Mouse (Mus musculus) MEL (cell line): ENCODE measurements around the gene Lrrc59.

ENCODE experiments used
- EP300 ChIP-seq, 2 experiments: IDR thresholded peaks; 2 replicates each; pipeline ENCODE4 v1.6.1; 2011; ENCODE audit warnings: improper control_type of control experiment in 2 of 2, low read length in 2 of 2, low read depth in 1 of 2, mild to moderate bottlenecking in 1 of 2
- ETS1 ChIP-seq: IDR thresholded peaks from 2 replicates; pipeline ENCODE4 v1.6.1; 2012; ENCODE audit warnings: low read depth, mild to moderate bottlenecking, inconsistent platforms, low read length, improper control_type of control experiment, moderate library complexity
- GABPA ChIP-seq: IDR thresholded peaks from 2 replicates; pipeline ENCODE4 v1.6.1; 2012; ENCODE audit warnings: low read depth, mild to moderate bottlenecking, inconsistent platforms, low read length, improper control_type of control experiment, moderate library complexity
- JUND ChIP-seq: IDR thresholded peaks from 2 replicates; pipeline ENCODE4 v1.6.1; 2011; ENCODE audit warnings: low read depth, mild to moderate bottlenecking, improper control_type of control experiment, low read length
- MAFK ChIP-seq: IDR thresholded peaks from 2 replicates; pipeline ENCODE4 v1.6.1; 2011; ENCODE audit warnings: low read depth, mild to moderate bottlenecking, low read length, improper control_type of control experiment, borderline replicate concordance
- MAX ChIP-seq: IDR thresholded peaks from 2 replicates; pipeline ENCODE4 v1.6.1; 2011; ENCODE audit warnings: low read length, improper control_type of control experiment
- MAZ ChIP-seq: IDR thresholded peaks from 2 replicates; pipeline ENCODE4 v1.6.1; 2012; ENCODE audit warnings: low read depth, mild to moderate bottlenecking, inconsistent platforms, low read length, improper control_type of control experiment
- POLR2AphosphoS5 ChIP-seq: IDR thresholded peaks from 2 replicates; pipeline ENCODE4 v1.6.1; 2012; ENCODE audit warnings: low read depth, borderline replicate concordance, mild to moderate bottlenecking, inconsistent platforms, low read length, moderate library complexity, mixed read lengths
- TCF12 ChIP-seq: IDR thresholded peaks from 2 replicates; pipeline ENCODE4 v1.6.1; 2014; ENCODE audit warnings: low read depth, mild to moderate bottlenecking, inconsistent platforms, low read length, improper control_type of control experiment, moderate library complexity
- USF1 ChIP-seq: IDR thresholded peaks from 2 replicates; pipeline ENCODE4 v1.6.1; 2014; ENCODE audit warnings: low read depth, mild to moderate bottlenecking, inconsistent platforms, low read length, improper control_type of control experiment, moderate library complexity

GRCm38 (mm10) chr11:94677607-94678145 lies 48.1 kb downstream of the Lrrc59 start:
- TF ChIP-seq GABPA (no peak), EP300 (IDR thresholded peaks at IDR 0.05; ENCODE audit: low read depth in 1 of 2, low read length in 2 of 2) (no peak), MAFK (no peak), JUND (no peak), MAZ (no peak), USF1 (no peak), ETS1 (no peak), TCF12 (no peak), MAX (no peak), POLR2AphosphoS5 (no peak)
